Mouse (Mus musculus) CD4-positive, CD25-positive, alpha-beta regulatory T cell, adult 4 months (primary cell): Measurements from ENCODE around the gene Gm20388. TPM values are rescaled to one million over a fixed set of nuclear protein-coding genes. Genes with fewer than 3 reads are reported as not detected.

Source experiments
- ATAC-seq: one replicate; pipeline ENCODE4 v1.8.0; 2017
- polyA plus RNA-seq, 2 experiments: library from polyadenylated mRNA; unstranded; fragments of 100-300 nt; shearing (Covaris generic); gene quantifications; one replicate each; pipeline ENCODE4 v1.2.1; 2017

The Gm20388 gene
- polyA plus RNA-seq, 2 experiments from 2014 or later: 10.7 to 12.8 TPM

- ATAC-seq: no peak
These were observed 1026.0 kb downstream of the Gm20388 start for GRCm38 (mm10) chr8:120936685-120937084.

GRCm38 (mm10) chr8:120937474-120937873, 1026.8 kb downstream of the Gm20388 start:
- ATAC-seq: no peak

GRCm38 (mm10) chr8:120940287-120940686, 1029.6 kb downstream of the Gm20388 start:
- ATAC-seq: no peak

- ATAC-seq: no peak
These were observed 1036.6 kb downstream of the Gm20388 start for GRCm38 (mm10) chr8:120947240-120947639.

- no peak for ATAC-seq
These were observed 1037.5 kb downstream of the Gm20388 start for GRCm38 (mm10) chr8:120948050-120948595.

GRCm38 (mm10) chr8:120948620-120949491, 1038.2 kb downstream of the Gm20388 start:
- peak; percentile 34 for ATAC-seq

GRCm38 (mm10) chr8:120950674-120951218, 1040.1 kb downstream of the Gm20388 start:
- ATAC-seq: no peak

GRCm38 (mm10) chr8:120959470-120959891, 1048.8 kb downstream of the Gm20388 start:
- no peak for ATAC-seq

GRCm38 (mm10) chr8:120962606-120963380, 1052.2 kb downstream of the Gm20388 start:
- no peak for ATAC-seq

- no peak for ATAC-seq
These were observed 1055.9 kb downstream of the Gm20388 start for GRCm38 (mm10) chr8:120966557-120966956.

- no peak for ATAC-seq
These were observed 1057.7 kb downstream of the Gm20388 start for GRCm38 (mm10) chr8:120968308-120968707.

- no peak for ATAC-seq
These were observed 1059.7 kb downstream of the Gm20388 start for GRCm38 (mm10) chr8:120970346-120970745.

GRCm38 (mm10) chr8:120971691-120972469, 1061.2 kb downstream of the Gm20388 start:
- ATAC-seq: no peak

- ATAC-seq: no peak
These were observed 1062.4 kb downstream of the Gm20388 start for GRCm38 (mm10) chr8:120973046-120973445.

- peak; percentile 83 for ATAC-seq
These were observed 1066.5 kb downstream of the Gm20388 start for GRCm38 (mm10) chr8:120977131-120977530.

GRCm38 (mm10) chr8:120979210-120979609, 1068.6 kb downstream of the Gm20388 start:
- no peak for ATAC-seq

GRCm38 (mm10) chr8:120980948-120981347, 1070.3 kb downstream of the Gm20388 start:
- no peak for ATAC-seq

- no peak for ATAC-seq
These were observed 1074.2 kb downstream of the Gm20388 start for GRCm38 (mm10) chr8:120984888-120985287.

GRCm38 (mm10) chr8:120986022-120986421, 1075.4 kb downstream of the Gm20388 start:
- no peak for ATAC-seq

GRCm38 (mm10) chr8:120993738-120994137, 1083.1 kb downstream of the Gm20388 start:
- ATAC-seq: no peak

GRCm38 (mm10) chr8:120995424-120995823, 1084.8 kb downstream of the Gm20388 start:
- ATAC-seq: no peak
